Mouse (Mus musculus) lung, postnatal 0 days (tissue): ENCODE data around the gene Slc41a2. TPM values are rescaled to one million over a fixed set of nuclear protein-coding genes. Genes with fewer than 3 reads are reported as not detected.

Experiments
- ATAC-seq: fragments of 200-750 bp; cut with Nextera tagmentation; 2 replicates; pipeline ENCODE4 v1.8.0; 2017; ENCODE audit warnings: moderate library complexity
- DNase-seq: peaks from one replicate; pipeline ENCODE4 v3.0.0-alpha.2; 2016; ENCODE audit warnings: low spot score
- H3K27ac ChIP-seq: fragments of 300-500 bp; sonication (generic); 2 replicates; pipeline ENCODE4 v1.5.1; 2014; ENCODE audit warnings: antibody characterized with exemption, mild to moderate bottlenecking, low read length, mixed read lengths
- H3K27me3 ChIP-seq: fragments of 300-500 bp; sonication (generic); replicated peaks from 2 replicates; pipeline ENCODE4 v1.6.1; 2014; ENCODE audit warnings: low read length, mixed read lengths; ENCODE audit not compliant: insufficient read depth
- H3K36me3 ChIP-seq: fragments of 300-500 bp; sonication (generic); 2 replicates; pipeline ENCODE4 v1.6.1; 2014; ENCODE audit warnings: low read length, mixed read lengths; ENCODE audit not compliant: insufficient read depth
- H3K4me1 ChIP-seq: fragments of 300-500 bp; sonication (generic); 2 replicates; pipeline ENCODE4 v1.6.1; 2014; ENCODE audit warnings: antibody characterized with exemption, low read depth, low read length, mixed read lengths; ENCODE audit not compliant: insufficient read depth
- H3K4me2 ChIP-seq: fragments of 300-500 bp; sonication (generic); replicated peaks from 2 replicates; pipeline ENCODE4 v1.6.1; 2014; ENCODE audit warnings: low read depth, mild to moderate bottlenecking, low read length, moderate library complexity, mixed read lengths
- H3K4me3 ChIP-seq: fragments of 300-500 bp; sonication (generic); 2 replicates; pipeline ENCODE4 v1.5.1; 2014; ENCODE audit warnings: low read depth, low read length
- H3K9ac ChIP-seq: fragments of 300-500 bp; sonication (generic); replicated peaks from 2 replicates; pipeline ENCODE4 v1.6.1; 2014; ENCODE audit warnings: low read depth, mild to moderate bottlenecking
- H3K9me3 ChIP-seq: fragments of 300-500 bp; sonication (generic); 2 replicates; pipeline ENCODE4 v1.6.1; 2016; ENCODE audit warnings: low read length, mixed read lengths
- CTCF ChIP-seq: IDR thresholded peaks from 2 replicates; pipeline ENCODE4 v1.5.1; 2016; ENCODE audit warnings: antibody characterized with exemption, mild to moderate bottlenecking
- EP300 ChIP-seq: IDR thresholded peaks from 2 replicates; pipeline ENCODE4 v1.6.1; 2016; ENCODE audit warnings: antibody characterized with exemption, mild to moderate bottlenecking, control low read depth
- whole genome bisulfite sequencing: fragments of 180-500 bp; shearing (Covaris S2); extraction: QIAGEN DNeasy Blood & Tissue Kit; methylation state at CpG from one replicate; pipeline ENCODE4 v1.1.7; 2014; 5-methylcytosine and 5-hydroxymethylcytosine counted together
- polyA plus RNA-seq: library from polyadenylated mRNA; unstranded; fragments of >200 nt; fragmentation: Nextera tagmentation; extraction: Ambion mirVana; gene quantifications from 2 replicates; pipeline ENCODE4 v1.2.1, GENCODE M21; 2015

The Slc41a2 gene
- polyA plus RNA-seq, 1 experiment from 2014 or later: 1.2 TPM

- Histone ChIP-seq H3K4me1 (no peaks in the 10 kb centered on the region), H3K9me3 (no peaks in the 10 kb centered on the region), H3K9ac (no peak overlapping the region), H3K4me3 (no peak overlapping the region), H3K27me3 (no peaks in the 10 kb centered on the region), H3K27ac (no peak overlapping the region), H3K36me3 (no peaks in the 10 kb centered on the region), H3K4me2 (no peak overlapping the region)
- WGBS: 32% methylated on average over 7 of the region's 7 CpGs
- TF ChIP-seq CTCF: no peak
- TF ChIP-seq EP300: no peak
- ATAC-seq (no peak), DNase-seq (no peak)
Observed at GRCm38 (mm10) chr10:83322551-83323100, 15.1 kb downstream of the Slc41a2 start.

GRCm38 (mm10) chr10:83321528-83321927 lies 16.2 kb downstream of the Slc41a2 start:
- no peak overlapping the region for H3K4me2 ChIP-seq
- no peaks in the 10 kb centered on the region for H3K36me3 ChIP-seq
- H3K4me3 ChIP-seq: no peak overlapping the region
- 67% methylated on average over 6 of the region's 6 CpGs for WGBS
- H3K9me3 ChIP-seq: no peaks in the 10 kb centered on the region
- no peak overlapping the region for H3K27ac ChIP-seq
- ATAC-seq: no peak
- DNase-seq: no peak
- no peak overlapping the region for H3K9ac ChIP-seq
- TF ChIP-seq EP300: no peak
- no peak for TF ChIP-seq CTCF
- no peaks in the 10 kb centered on the region for H3K4me1 ChIP-seq
- H3K27me3 ChIP-seq: no peaks in the 10 kb centered on the region

- Histone ChIP-seq H3K4me1 (no peaks in the 10 kb centered on the region), H3K4me3 (no peak overlapping the region), H3K27me3 (no peaks in the 10 kb centered on the region), H3K4me2 (no peak overlapping the region), H3K9ac (no peak overlapping the region), H3K36me3 (no peaks in the 10 kb centered on the region), H3K9me3 (no peaks in the 10 kb centered on the region), H3K27ac (no peak overlapping the region)
- no peak for DNase-seq
- WGBS: 87% methylated on average over 7 of the region's 7 CpGs
- ATAC-seq: no peak
- TF ChIP-seq CTCF (no peak), EP300 (no peak)
Observed at GRCm38 (mm10) chr10:83320870-83321269, 16.8 kb downstream of the Slc41a2 start.

GRCm38 (mm10) chr10:83320396-83320795 lies 17.3 kb downstream of the Slc41a2 start:
- ATAC-seq: no peak
- Histone ChIP-seq H3K27ac (no peak overlapping the region), H3K9me3 (no peaks in the 10 kb centered on the region), H3K4me1 (no peaks in the 10 kb centered on the region), H3K27me3 (no peaks in the 10 kb centered on the region), H3K36me3 (no peaks in the 10 kb centered on the region), H3K9ac (no peak overlapping the region), H3K4me2 (no peak overlapping the region), H3K4me3 (no peak overlapping the region)
- no peak for DNase-seq
- TF ChIP-seq CTCF: no peak
- 63% methylated on average over 6 of the region's 6 CpGs for WGBS

GRCm38 (mm10) chr10:83313033-83313432 lies 24.6 kb downstream of the Slc41a2 start:
- Histone ChIP-seq H3K4me1 (no peaks in the 10 kb centered on the region), H3K27ac (no peak overlapping the region), H3K27me3 (no peaks in the 10 kb centered on the region), H3K36me3 (no peaks in the 10 kb centered on the region), H3K9ac (no peak overlapping the region), H3K4me2 (no peak overlapping the region), H3K9me3 (peaks cover 3% of the 10 kb centered on the region; the same call in 1 of the 2 replicates), H3K4me3 (no peak overlapping the region)
- TF ChIP-seq EP300 (no peak), CTCF (no peak)
- no peak for ATAC-seq
- WGBS: 66% methylated on average over 5 of the region's 5 CpGs
- DNase-seq: no peak

- Histone ChIP-seq H3K9me3 (peaks cover 3% of the 10 kb centered on the region; the same call in 1 of the 2 replicates), H3K36me3 (no peaks in the 10 kb centered on the region), H3K27me3 (no peaks in the 10 kb centered on the region), H3K4me3 (no peak overlapping the region), H3K9ac (no peak overlapping the region), H3K4me2 (no peak overlapping the region), H3K4me1 (no peaks in the 10 kb centered on the region), H3K27ac (no peak overlapping the region)
- ATAC-seq: no peak
- WGBS: 64% methylated on average over 7 of the region's 7 CpGs
- DNase-seq: no peak
- TF ChIP-seq EP300: no peak
- TF ChIP-seq CTCF: no peak
Observed at GRCm38 (mm10) chr10:83310356-83310755, 27.3 kb downstream of the Slc41a2 start.

- Histone ChIP-seq H3K4me3 (no peak overlapping the region), H3K9ac (no peak overlapping the region), H3K4me1 (no peaks in the 10 kb centered on the region), H3K27me3 (no peaks in the 10 kb centered on the region), H3K27ac (no peak overlapping the region), H3K36me3 (no peaks in the 10 kb centered on the region), H3K4me2 (no peak overlapping the region), H3K9me3 (no peaks in the 10 kb centered on the region)
- ATAC-seq: no peak
- no peak for DNase-seq
- TF ChIP-seq CTCF: no peak
- no peak for TF ChIP-seq EP300
- WGBS: 68% methylated on average over 4 of the region's 4 CpGs
Observed at GRCm38 (mm10) chr10:83301687-83302086, 36.0 kb downstream of the Slc41a2 start.
